Mouse (Mus musculus) layer of hippocampus, postnatal 10 days (tissue): ENCODE measurements around the gene Erg28. TPM values are rescaled to one million over a fixed set of nuclear protein-coding genes. Genes with fewer than 3 reads are reported as not detected.

Experiments used
- DNase-seq, 2 experiments: peaks; one replicate each; pipeline ENCODE4 v3.0.0; 2021; ENCODE audit warnings: low spot score in 2 of 2
- long read RNA-seq: library from polyadenylated mRNA; stranded (forward); transcript quantifications from one replicate; pipeline ENCODE4 v2.0.0, GENCODE M21; 2023
- total RNA-seq, 2 experiments: library from RNA; stranded (reverse); gene quantifications; 2 replicates each; pipeline ENCODE4 v1.2.3; 2021

Erg28 gene
- 10 to 100 TPM; 70.3 to 73.2 TPM for total RNA-seq
- long read RNA-seq, transcript Erg28-201 (5 exons, 1,169 nt) = major isoform, 80 of 96 reads
- long read RNA-seq, partial matches to known transcripts = 2 of 96 reads
- long read RNA-seq, other reads (novel, unspliced or antisense) = 14 of 96 reads

- peak; percentile 96 for DNase-seq
Measured at GRCm38 (mm10) chr12:85824438-85825264, at the start of gene Erg28, which contains the start of gene Ttll5. Erg28 (minus strand) TSS chr12:85824550. Ttll5 (plus strand) TSS chr12:85824659.

GRCm38 (mm10) chr12:85869423-85869822 is 45.1 kb upstream of the Erg28 start:
- peak; percentile 19 to 44 for DNase-seq

GRCm38 (mm10) chr12:85867125-85867524 is 42.8 kb upstream of the Erg28 start:
- no peak for DNase-seq

- no peak for DNase-seq
Measured at GRCm38 (mm10) chr12:85866624-85867023, 42.3 kb upstream of the Erg28 start.

GRCm38 (mm10) chr12:85865526-85865925 is 41.2 kb upstream of the Erg28 start:
- peak in 1 of 2 experiments; percentile 27 for DNase-seq

GRCm38 (mm10) chr12:85862514-85862913 is 38.2 kb upstream of the Erg28 start:
- DNase-seq = peak in 1 of 2 experiments; percentile 22

GRCm38 (mm10) chr12:85859511-85860189 is 35.3 kb upstream of the Erg28 start:
- peak in 1 of 2 experiments; percentile 23 for DNase-seq

- DNase-seq = no peak
Measured at GRCm38 (mm10) chr12:85859111-85859510, 34.8 kb upstream of the Erg28 start.

GRCm38 (mm10) chr12:85857300-85857699 is 33.0 kb upstream of the Erg28 start:
- no peak for DNase-seq

- DNase-seq = no peak
Measured at GRCm38 (mm10) chr12:85854271-85854670, 29.9 kb upstream of the Erg28 start.

GRCm38 (mm10) chr12:85853836-85854235 is 29.5 kb upstream of the Erg28 start:
- DNase-seq = no peak

GRCm38 (mm10) chr12:85850661-85851060 is 26.3 kb upstream of the Erg28 start:
- DNase-seq = no peak

GRCm38 (mm10) chr12:85848164-85848958 is 24.0 kb upstream of the Erg28 start:
- peak; percentile 26 to 34 for DNase-seq

GRCm38 (mm10) chr12:85839371-85840000 is 15.1 kb upstream of the Erg28 start:
- no peak for DNase-seq

GRCm38 (mm10) chr12:85837765-85838164 is 13.4 kb upstream of the Erg28 start:
- DNase-seq = no peak

- no peak for DNase-seq
Measured at GRCm38 (mm10) chr12:85834543-85834942, 10.2 kb upstream of the Erg28 start.

- DNase-seq = no peak
Measured at GRCm38 (mm10) chr12:85830691-85831090, 6.3 kb upstream of the Erg28 start.

- DNase-seq = no peak
Measured at GRCm38 (mm10) chr12:85829866-85830265, 5.5 kb upstream of the Erg28 start.

- no peak for DNase-seq
Measured at GRCm38 (mm10) chr12:85828856-85829255, 4.5 kb upstream of the Erg28 start.

GRCm38 (mm10) chr12:85825822-85826221 is 1.5 kb upstream of the Erg28 start:
- no peak for DNase-seq

GRCm38 (mm10) chr12:85825361-85825760 is 1.0 kb upstream of the Erg28 start:
- no peak for DNase-seq
